Mouse (Mus musculus): ENCODE measurements at regions not wholly inside any gene's neighbourhood (a gene's known extent, or its start where the extent isn't known, plus 50 kb on each side); places are given as distances from the start of the nearest gene placed in this dataset.
"Not testable (repeated sequence)": the region's sequence is repeated elsewhere in the genome, so short reads cannot be mapped to it uniquely, and the experiment has no call there.

DNA sequence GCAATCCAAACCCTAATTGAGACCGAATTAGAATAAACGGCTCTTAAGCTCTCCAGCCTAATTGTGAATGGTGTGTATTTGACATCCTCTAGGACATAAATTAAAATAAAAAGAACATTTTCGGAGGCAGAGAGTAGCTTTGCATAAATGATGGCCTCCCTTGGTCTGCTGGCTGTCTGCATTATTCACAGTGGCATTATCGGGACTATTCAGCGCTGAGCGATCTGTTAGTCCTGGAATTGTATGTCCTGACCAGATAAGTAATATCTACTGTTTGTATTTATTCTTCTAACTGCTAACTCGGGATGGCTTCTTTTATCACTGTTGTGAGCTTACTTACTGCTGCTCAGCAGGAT is 299.6 kb downstream of the Chl1 start:
- no peaks in the 10 kb centered on the region for H3K27me3 ChIP-seq (replicated peaks; ENCODE audit: control insufficient read depth, insufficient read depth, low read length)
- no peaks in the 10 kb centered on the region for H3K36me3 ChIP-seq (ENCODE audit: control insufficient read depth, insufficient read depth, low read length)
- 18% methylated on average over 7 of the region's 7 CpGs for WGBS
- no peaks in the 10 kb centered on the region for H3K4me1 ChIP-seq (ENCODE audit: control insufficient read depth, insufficient read depth, low read length)
- H3K27ac ChIP-seq (ENCODE audit: insufficient read depth, low read depth, low read length): no peak overlapping the region
- TF ChIP-seq POLR2A (IDR thresholded peaks at IDR 0.05; ENCODE audit: low read depth, low read length): no peak
- no peak for TF ChIP-seq CTCF (conservative IDR thresholded peaks at IDR 0.05; ENCODE audit: insufficient read depth, insufficient read length, low read depth, low read length)
- DNase-seq: no peak
- H3K4me3 ChIP-seq (ENCODE audit: insufficient read depth, low read depth, low read length): no peak overlapping the region

DNA sequence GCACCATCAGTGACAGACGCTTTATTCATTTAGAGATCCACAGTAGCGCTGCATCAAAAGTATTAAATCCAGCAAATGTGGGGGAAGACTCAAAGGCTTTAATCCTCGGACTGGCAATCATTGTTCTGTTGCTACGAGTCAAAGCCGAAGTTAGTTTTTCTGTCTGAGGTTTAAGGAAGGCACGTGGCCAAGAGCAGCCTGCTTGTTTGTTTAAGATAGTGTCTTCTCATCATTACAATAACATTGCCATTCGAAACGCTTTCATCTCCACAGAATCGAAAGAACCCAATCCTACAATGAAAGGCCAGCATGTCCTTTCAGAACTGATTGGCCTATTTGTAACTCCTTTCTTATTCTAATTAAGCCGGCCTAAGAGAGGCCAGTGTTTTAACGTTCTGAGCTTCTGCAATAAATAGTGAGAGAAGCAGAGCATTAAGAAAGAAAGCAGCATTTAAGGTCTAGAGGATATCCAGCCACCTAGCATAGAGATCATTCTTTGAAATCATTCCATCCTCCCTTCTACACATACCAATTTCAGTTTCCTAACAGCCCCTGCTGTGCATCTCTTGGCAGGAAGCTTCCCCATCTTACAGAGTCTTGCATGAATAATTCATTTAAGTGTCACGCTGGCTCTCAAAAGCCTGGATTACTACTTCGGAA is 300.1 kb downstream of the Chl1 start:
- no peak for DNase-seq
- Histone ChIP-seq H3K27me3 (replicated peaks; ENCODE audit: control insufficient read depth, insufficient read depth, low read length) (no peaks in the 10 kb centered on the region), H3K4me1 (ENCODE audit: control insufficient read depth, insufficient read depth, low read length) (no peaks in the 10 kb centered on the region), H3K36me3 (ENCODE audit: control insufficient read depth, insufficient read depth, low read length) (no peaks in the 10 kb centered on the region), H3K4me3 (ENCODE audit: insufficient read depth, low read depth, low read length) (no peak overlapping the region), H3K27ac (ENCODE audit: insufficient read depth, low read depth, low read length) (no peak overlapping the region)
- WGBS: 5% methylated on average over 13 of the region's 13 CpGs
- TF ChIP-seq CTCF (conservative IDR thresholded peaks at IDR 0.05; ENCODE audit: insufficient read depth, insufficient read length, low read depth, low read length) (no peak), POLR2A (IDR thresholded peaks at IDR 0.05; ENCODE audit: low read depth, low read length) (no peak)

GRCm38 (mm10) chr6:103816396-103816795 is 306.0 kb downstream of the Chl1 start:
- not testable (repeated sequence) for H3K36me3 ChIP-seq (ENCODE audit: control insufficient read depth, insufficient read depth, low read length); H3K27ac ChIP-seq (ENCODE audit: insufficient read depth, low read depth, low read length); H3K4me3 ChIP-seq (ENCODE audit: insufficient read depth, low read depth, low read length); DNase-seq; H3K27me3 ChIP-seq (replicated peaks; ENCODE audit: control insufficient read depth, insufficient read depth, low read length); H3K4me1 ChIP-seq (ENCODE audit: control insufficient read depth, insufficient read depth, low read length)
- WGBS: 76% methylated on average over 5 of the region's 5 CpGs

DNA sequence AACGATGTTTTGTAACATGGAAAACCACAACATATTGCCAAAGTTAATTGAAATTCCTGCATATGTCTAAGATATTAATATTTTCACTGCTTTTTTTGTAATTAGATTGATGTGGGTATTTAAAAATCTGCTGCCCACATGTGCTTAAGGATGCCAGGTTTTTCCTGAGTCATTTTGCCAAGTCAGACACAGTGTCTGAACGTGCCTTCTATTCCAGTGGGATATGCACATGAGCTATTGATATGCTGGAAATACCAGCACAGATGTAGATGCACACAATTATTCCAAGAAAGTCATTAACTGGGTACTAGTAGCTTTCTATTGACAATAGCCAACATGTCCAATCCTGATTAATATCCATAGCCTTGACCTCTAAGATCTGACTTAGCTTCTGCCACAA is 315.7 kb downstream of the Chl1 start:
- Histone ChIP-seq H3K36me3 (ENCODE audit: control insufficient read depth, insufficient read depth, low read length) (no peaks in the 10 kb centered on the region), H3K4me1 (ENCODE audit: control insufficient read depth, insufficient read depth, low read length) (no peaks in the 10 kb centered on the region), H3K4me3 (ENCODE audit: insufficient read depth, low read depth, low read length) (no peak overlapping the region), H3K27me3 (replicated peaks; ENCODE audit: control insufficient read depth, insufficient read depth, low read length) (no peaks in the 10 kb centered on the region), H3K27ac (ENCODE audit: insufficient read depth, low read depth, low read length) (no peak overlapping the region)
- no peak for DNase-seq
- 72% methylated on average over 2 of the region's 2 CpGs for WGBS
- TF ChIP-seq POLR2A (IDR thresholded peaks at IDR 0.05; ENCODE audit: low read depth, low read length): no peak
- TF ChIP-seq CTCF (conservative IDR thresholded peaks at IDR 0.05; ENCODE audit: insufficient read depth, insufficient read length, low read depth, low read length): no peak

DNA sequence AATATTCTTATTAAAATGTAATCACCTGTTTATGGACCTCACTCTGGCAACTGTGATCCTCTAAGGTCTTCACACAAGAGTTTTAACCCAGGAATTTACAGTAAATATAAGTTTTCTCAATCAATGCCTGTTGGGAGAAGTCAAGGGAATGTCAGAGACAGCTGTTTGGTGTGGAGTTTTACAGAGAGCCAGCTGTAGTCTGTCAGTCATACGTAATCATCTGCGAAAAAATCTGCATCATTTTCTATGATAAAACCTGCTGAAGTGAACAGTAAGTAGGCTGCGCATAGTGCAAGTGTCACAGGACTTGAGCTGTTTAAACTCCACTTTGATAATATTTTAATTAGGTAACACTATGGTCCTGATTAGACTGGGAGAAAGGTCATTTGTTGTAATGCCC is 317.2 kb downstream of the Chl1 start:
- Histone ChIP-seq H3K27ac (ENCODE audit: insufficient read depth, low read depth, low read length) (no peak overlapping the region), H3K27me3 (replicated peaks; ENCODE audit: control insufficient read depth, insufficient read depth, low read length) (no peaks in the 10 kb centered on the region), H3K4me3 (ENCODE audit: insufficient read depth, low read depth, low read length) (no peak overlapping the region), H3K36me3 (ENCODE audit: control insufficient read depth, insufficient read depth, low read length) (no peaks in the 10 kb centered on the region), H3K4me1 (ENCODE audit: control insufficient read depth, insufficient read depth, low read length) (no peaks in the 10 kb centered on the region)
- 95% methylated on average over 3 of the region's 3 CpGs for WGBS
- no peak for TF ChIP-seq POLR2A (IDR thresholded peaks at IDR 0.05; ENCODE audit: low read depth, low read length)
- TF ChIP-seq CTCF (conservative IDR thresholded peaks at IDR 0.05; ENCODE audit: insufficient read depth, insufficient read length, low read depth, low read length): no peak
- DNase-seq: no peak

DNA sequence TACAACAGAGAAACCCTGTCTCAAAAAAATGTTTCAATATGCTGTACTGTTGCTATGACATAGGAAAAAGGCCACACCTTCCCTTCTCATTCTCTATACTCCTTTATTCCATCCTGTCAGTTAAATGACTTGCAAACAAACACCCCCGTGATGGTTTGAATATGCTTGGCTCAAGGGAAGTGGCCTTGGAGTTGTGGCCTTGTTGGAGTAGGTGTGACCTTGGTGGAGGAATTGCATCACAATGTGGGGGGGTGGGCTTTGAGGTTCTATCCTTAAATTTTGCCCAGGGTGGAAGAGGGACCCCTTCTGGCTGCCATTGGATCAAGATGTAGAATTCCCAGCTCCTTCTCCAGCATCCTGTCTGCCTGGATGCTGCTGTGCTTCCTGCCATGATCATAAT is 318.5 kb downstream of the Chl1 start:
- no peak for TF ChIP-seq CTCF (conservative IDR thresholded peaks at IDR 0.05; ENCODE audit: insufficient read depth, insufficient read length, low read depth, low read length)
- TF ChIP-seq POLR2A (IDR thresholded peaks at IDR 0.05; ENCODE audit: low read depth, low read length): no peak
- 95% methylated on average over 1 of the region's 1 CpGs for WGBS
- no peak for DNase-seq
- Histone ChIP-seq H3K36me3 (ENCODE audit: control insufficient read depth, insufficient read depth, low read length) (no peaks in the 10 kb centered on the region), H3K27ac (ENCODE audit: insufficient read depth, low read depth, low read length) (no peak overlapping the region), H3K27me3 (replicated peaks; ENCODE audit: control insufficient read depth, insufficient read depth, low read length) (no peaks in the 10 kb centered on the region), H3K4me1 (ENCODE audit: control insufficient read depth, insufficient read depth, low read length) (no peaks in the 10 kb centered on the region), H3K4me3 (ENCODE audit: insufficient read depth, low read depth, low read length) (no peak overlapping the region)

- DNase-seq: no peak
- H3K4me1 ChIP-seq (ENCODE audit: control insufficient read depth, insufficient read depth, low read length): no peaks in the 10 kb centered on the region
- no peaks in the 10 kb centered on the region for H3K27me3 ChIP-seq (replicated peaks; ENCODE audit: control insufficient read depth, insufficient read depth, low read length)
- no peak overlapping the region for H3K27ac ChIP-seq (ENCODE audit: insufficient read depth, low read depth, low read length)
- no peak for TF ChIP-seq CTCF (conservative IDR thresholded peaks at IDR 0.05; ENCODE audit: insufficient read depth, insufficient read length, low read depth, low read length)
- TF ChIP-seq POLR2A (IDR thresholded peaks at IDR 0.05; ENCODE audit: low read depth, low read length): no peak
- H3K4me3 ChIP-seq (ENCODE audit: insufficient read depth, low read depth, low read length): no peak overlapping the region
- H3K36me3 ChIP-seq (ENCODE audit: control insufficient read depth, insufficient read depth, low read length): no peaks in the 10 kb centered on the region
- WGBS: 66% methylated on average over 4 of the region's 4 CpGs
These were observed 321.9 kb downstream of the Chl1 start for GRCm38 (mm10) chr6:103832301-103832700.

- Histone ChIP-seq H3K4me1 (ENCODE audit: control insufficient read depth, insufficient read depth, low read length) (no peaks in the 10 kb centered on the region), H3K36me3 (ENCODE audit: control insufficient read depth, insufficient read depth, low read length) (no peaks in the 10 kb centered on the region), H3K27me3 (replicated peaks; ENCODE audit: control insufficient read depth, insufficient read depth, low read length) (no peaks in the 10 kb centered on the region), H3K4me3 (ENCODE audit: insufficient read depth, low read depth, low read length) (no peak overlapping the region), H3K27ac (ENCODE audit: insufficient read depth, low read depth, low read length) (no peak overlapping the region)
- no peak for TF ChIP-seq CTCF (conservative IDR thresholded peaks at IDR 0.05; ENCODE audit: insufficient read depth, insufficient read length, low read depth, low read length)
- no peak for TF ChIP-seq POLR2A (IDR thresholded peaks at IDR 0.05; ENCODE audit: low read depth, low read length)
- DNase-seq: no peak
- WGBS: 88% methylated on average over 9 of the region's 9 CpGs
These were observed 322.4 kb downstream of the Chl1 start for GRCm38 (mm10) chr6:103832808-103833207.
